ENCODE assay signal across 14 mouse cellular contexts in the genomic region with DNA sequence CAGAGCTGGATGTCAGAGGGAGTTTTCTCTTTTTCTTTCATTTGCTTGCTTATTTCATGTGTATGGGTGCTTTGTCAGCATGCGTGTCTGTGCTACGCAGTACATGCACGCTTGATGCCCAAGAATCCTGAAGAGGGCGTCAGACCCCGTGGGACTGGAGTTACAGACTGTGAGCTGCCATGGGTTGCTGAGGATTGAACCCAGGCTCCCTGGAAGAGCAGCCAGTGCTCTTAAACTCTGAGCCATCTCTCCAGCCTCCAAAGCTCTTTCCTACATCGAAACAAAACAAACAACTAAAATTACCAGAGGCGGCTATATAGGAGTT. TPM values are rescaled to one million over a fixed set of nuclear protein-coding genes. Genes with fewer than 3 reads are reported as not detected.
DNase-seq lines count a peak whose midpoint lies in the region; ATAC-seq lines count a peak whose summit lies in the region.
"Had no signal": no experiment of that assay in that cellular context is flagged by ENCODE, and none has a peak within 500 bp of the region (broad histone marks: within the 10 kb centered on the region; RNA-seq: fewer than 3 reads in every experiment).

No protein-coding gene starts in this region.

- no peak for ATAC-seq in forebrain, embryonic 16.5 days
- 0 out of 2 replicates have a peak, but pooled peaks have one; percentile 41 for ATAC-seq in kidney, embryonic 14.5 days (ENCODE audit: low FRiP score, low TSS enrichment)
- ATAC-seq in midbrain, embryonic 13.5 days, result no peak
- no peak for ATAC-seq in midbrain, embryonic 16.5 days
- ATAC-seq: Patski had no signal

- H3K4me3 ChIP-seq in forebrain, embryonic 10.5 days, result no peak overlapping the region
- no peak overlapping the region for H3K4me3 ChIP-seq in forebrain, embryonic 16.5 days (replicated peaks; ENCODE audit: low read length)
- no peak overlapping the region for H3K4me3 ChIP-seq in kidney, embryonic 14.5 days (ENCODE audit: low read length)
- no peak overlapping the region for H3K4me3 ChIP-seq in midbrain, embryonic 13.5 days (replicated peaks)
- H3K4me3 ChIP-seq in midbrain, embryonic 16.5 days (ENCODE audit: low read depth, low read length), result no peak overlapping the region
- H3K4me3 ChIP-seq: heart, embryonic 13.5 days; lung, embryonic 15.5 days had no signal

- H3K36me3 ChIP-seq in forebrain, embryonic 10.5 days (replicated peaks), result peaks cover 63% of the 10 kb centered on the region
- H3K36me3 ChIP-seq in forebrain, embryonic 16.5 days (ENCODE audit: control insufficient read depth, insufficient read depth), result peaks cover 16% of the 10 kb centered on the region
- H3K36me3 ChIP-seq in kidney, embryonic 14.5 days (ENCODE audit: control insufficient read depth, insufficient read depth, low read length), result peaks cover 12% of the 10 kb centered on the region
- peaks cover 24% of the 10 kb centered on the region for H3K36me3 ChIP-seq in midbrain, embryonic 13.5 days
- peaks cover 12% of the 10 kb centered on the region for H3K36me3 ChIP-seq in midbrain, embryonic 16.5 days (ENCODE audit: control insufficient read depth, insufficient read depth, low read length)

- peaks cover 13% of the 10 kb centered on the region for H3K4me1 ChIP-seq in forebrain, embryonic 10.5 days
- H3K4me1 ChIP-seq in forebrain, embryonic 16.5 days (replicated peaks; ENCODE audit: control insufficient read depth, insufficient read depth, low read length), result 0 out of 2 replicates have a peak, but pooled peaks cover 2% of the 10 kb centered on the region
- peaks cover 24% of the 10 kb centered on the region for H3K4me1 ChIP-seq in kidney, embryonic 14.5 days (ENCODE audit: control insufficient read depth, insufficient read depth, low read length)
- no peaks in the 10 kb centered on the region for H3K4me1 ChIP-seq in midbrain, embryonic 13.5 days (replicated peaks)
- no peaks in the 10 kb centered on the region for H3K4me1 ChIP-seq in midbrain, embryonic 16.5 days (ENCODE audit: control insufficient read depth, insufficient read depth, low read length)

- H3K9me3 ChIP-seq in forebrain, embryonic 10.5 days, result no peaks in the 10 kb centered on the region
- H3K9me3 ChIP-seq in forebrain, embryonic 16.5 days (ENCODE audit: control insufficient read depth, low read length), result no peaks in the 10 kb centered on the region
- no peaks in the 10 kb centered on the region for H3K9me3 ChIP-seq in kidney, embryonic 14.5 days (ENCODE audit: control insufficient read depth, low read length)
- H3K9me3 ChIP-seq in midbrain, embryonic 13.5 days, result no peaks in the 10 kb centered on the region
- no peaks in the 10 kb centered on the region for H3K9me3 ChIP-seq in midbrain, embryonic 16.5 days (replicated peaks; ENCODE audit: control insufficient read depth, low read length, poor library complexity, severe bottlenecking)
- H3K9me3 ChIP-seq: heart, embryonic 13.5 days; lung, embryonic 15.5 days had no signal

- H3K27ac ChIP-seq in forebrain, embryonic 10.5 days, result peak overlapping the region; percentile 58
- H3K27ac ChIP-seq in forebrain, embryonic 16.5 days (ENCODE audit: low read length), result no peak overlapping the region
- peak overlapping the region; percentile 83 for H3K27ac ChIP-seq in kidney, embryonic 14.5 days (ENCODE audit: low read depth, low read length)
- peak overlapping the region; percentile 26; the same call in 1 of the 2 replicates for H3K27ac ChIP-seq in midbrain, embryonic 13.5 days
- H3K27ac ChIP-seq in midbrain, embryonic 16.5 days (ENCODE audit: low read length), result no peak overlapping the region
- H3K27ac ChIP-seq: heart, embryonic 13.5 days; lung, embryonic 15.5 days had no signal

- no peak overlapping the region for H3K9ac ChIP-seq in forebrain, embryonic 16.5 days (replicated peaks; ENCODE audit: low read depth, low read length)
- H3K9ac ChIP-seq in kidney, embryonic 14.5 days (ENCODE audit: low read depth, low read length), result no peak overlapping the region
- 0 out of 2 replicates have a peak overlapping the region, but pooled peaks have one; percentile 0 for H3K9ac ChIP-seq in midbrain, embryonic 13.5 days (replicated peaks)
- no peak overlapping the region for H3K9ac ChIP-seq in midbrain, embryonic 16.5 days (ENCODE audit: low read depth, low read length)
- H3K9ac ChIP-seq: heart, embryonic 13.5 days; lung, embryonic 15.5 days had no signal

- 91% methylated on average over 7 of the region's 7 CpGs for WGBS in forebrain, embryonic 10.5 days
- WGBS in forebrain, embryonic 16.5 days, result 87% methylated on average over 7 of the region's 7 CpGs
- WGBS in kidney, embryonic 14.5 days, result 75% methylated on average over 7 of the region's 7 CpGs
- 78% methylated on average over 7 of the region's 7 CpGs for WGBS in midbrain, embryonic 13.5 days
- WGBS in midbrain, embryonic 16.5 days, result 87% methylated on average over 7 of the region's 7 CpGs

- H3K4me2 ChIP-seq in forebrain, embryonic 16.5 days (ENCODE audit: low read length), result no peak overlapping the region
- no peak overlapping the region for H3K4me2 ChIP-seq in kidney, embryonic 14.5 days (replicated peaks; ENCODE audit: low read depth, low read length)
- H3K4me2 ChIP-seq in midbrain, embryonic 13.5 days (replicated peaks), result no peak overlapping the region
- no peak overlapping the region for H3K4me2 ChIP-seq in midbrain, embryonic 16.5 days (ENCODE audit: low read length)
- H3K4me2 ChIP-seq: heart, embryonic 13.5 days; lung, embryonic 15.5 days had no signal

- no peaks in the 10 kb centered on the region for H3K27me3 ChIP-seq in forebrain, embryonic 10.5 days (ENCODE audit: poor library complexity, severe bottlenecking)
- H3K27me3 ChIP-seq in forebrain, embryonic 16.5 days (replicated peaks; ENCODE audit: control insufficient read depth, insufficient read depth, low read length), result no peaks in the 10 kb centered on the region
- H3K27me3 ChIP-seq in kidney, embryonic 14.5 days (ENCODE audit: control insufficient read depth, insufficient read depth, low read length), result no peaks in the 10 kb centered on the region
- H3K27me3 ChIP-seq in midbrain, embryonic 13.5 days, result no peaks in the 10 kb centered on the region
- no peaks in the 10 kb centered on the region for H3K27me3 ChIP-seq in midbrain, embryonic 16.5 days (ENCODE audit: control insufficient read depth, insufficient read depth, low read depth, low read length)
- H3K27me3 ChIP-seq: heart, embryonic 13.5 days; lung, embryonic 15.5 days; Patski had no signal

- no peak for DNase-seq in forebrain, embryonic 10.5 days (ENCODE audit: extremely low spot score, low spot score)
- no peak for DNase-seq in kidney, postnatal 10 days
- no peak for DNase-seq in adrenal gland, adult (ENCODE audit: inconsistent age in 2 of 2, low spot score in 1 of 2)
- DNase-seq in thymus, postnatal 4 days, result no peak
- DNase-seq: cerebellum, adult 11-12 months; kidney, postnatal 36 days; right cerebral cortex, postnatal 4 days had no signal

RNA-seq across cellular contexts. Expression of a gene that starts 45.2 kb away (rescaled TPM):
- 193 and 203 TPM in 2 replicates for polyA plus RNA-seq in forebrain, embryonic 10.5 days (2016; fragmentation: Nextera tagmentation; extraction: Ambion mirVana)
- 143 and 153 TPM in 2 replicates for polyA plus RNA-seq in forebrain, embryonic 16.5 days (2015; fragmentation: Nextera tagmentation; extraction: Ambion mirVana)
- polyA plus RNA-seq in kidney, embryonic 14.5 days (2014; fragmentation: Nextera tagmentation; extraction: Ambion mirVana), result 160 and 176 TPM in 2 replicates
- 136 and 142 TPM in 2 replicates for polyA plus RNA-seq in midbrain, embryonic 13.5 days (2015; fragmentation: Nextera tagmentation; extraction: Ambion mirVana)
- polyA plus RNA-seq in midbrain, embryonic 16.5 days (2015; fragmentation: Nextera tagmentation; extraction: Ambion mirVana), result 111 and 112 TPM in 2 replicates

Comparison
In these comparisons a context has a peak if more than half of its experiments do, and no peak if none do; other contexts are left out.
1. H3K27ac ChIP-seq: peak in forebrain, embryonic 10.5 days (single experiment), kidney, embryonic 14.5 days (single experiment) and midbrain, embryonic 13.5 days (single experiment); none in forebrain, embryonic 16.5 days (single experiment) and midbrain, embryonic 16.5 days (single experiment).